Mouse (Mus musculus): ENCODE data around the gene Klhl29. TPM values are rescaled to one million over a fixed set of nuclear protein-coding genes. Genes with fewer than 3 reads are reported as not detected.
A peak's percentile ranks its signal among the peaks of the same experiment; 100 is the strongest.

The Klhl29 gene
- polyA plus RNA-seq, 1 experiment: 3.0 TPM

DNA sequence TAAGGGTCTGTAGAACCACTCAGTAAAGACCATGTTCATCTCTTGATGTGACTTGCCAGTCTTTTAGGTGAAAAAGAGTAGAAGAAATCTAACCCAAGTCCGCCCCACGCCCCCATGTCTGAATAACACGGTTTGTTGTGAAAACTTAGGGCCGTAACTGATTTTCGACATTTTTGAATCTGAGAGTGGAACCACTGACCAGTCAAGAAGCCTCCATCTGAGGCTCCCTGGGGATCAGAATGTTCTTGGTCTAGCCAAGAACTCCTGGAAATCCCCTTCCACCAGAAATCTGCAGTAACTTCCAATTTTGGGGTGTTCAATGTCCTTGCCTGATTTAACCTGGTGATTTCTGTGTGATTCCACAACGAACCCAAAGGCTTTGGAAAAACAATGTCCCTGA lies 189.9 kb downstream of the Klhl29 start:
- no peak overlapping the region for H3K4me3 ChIP-seq (ENCODE audit: low read depth, low read length)
- 87% methylated on average over 6 of the region's 6 CpGs for WGBS
- TF ChIP-seq CTCF (IDR thresholded peaks at IDR 0.05; ENCODE audit: extremely low read depth, insufficient read length, insufficient replicate concordance, low read depth, low read length): no peak
- TF ChIP-seq POLR2A (IDR thresholded peaks at IDR 0.05; ENCODE audit: low read depth, low read length): no peak
- no peaks in the 10 kb centered on the region; the same call in 1 of the 2 replicates for H3K4me1 ChIP-seq (ENCODE audit: control insufficient read depth, insufficient read depth, insufficient read length, low read length)
- no peaks in the 10 kb centered on the region for H3K36me3 ChIP-seq (ENCODE audit: control insufficient read depth, insufficient read depth, low read length)
- no peaks in the 10 kb centered on the region for H3K27me3 ChIP-seq (ENCODE audit: control insufficient read depth, insufficient read depth, low read length)
- H3K27ac ChIP-seq (ENCODE audit: insufficient read depth, low read depth, low read length): no peak overlapping the region

DNA sequence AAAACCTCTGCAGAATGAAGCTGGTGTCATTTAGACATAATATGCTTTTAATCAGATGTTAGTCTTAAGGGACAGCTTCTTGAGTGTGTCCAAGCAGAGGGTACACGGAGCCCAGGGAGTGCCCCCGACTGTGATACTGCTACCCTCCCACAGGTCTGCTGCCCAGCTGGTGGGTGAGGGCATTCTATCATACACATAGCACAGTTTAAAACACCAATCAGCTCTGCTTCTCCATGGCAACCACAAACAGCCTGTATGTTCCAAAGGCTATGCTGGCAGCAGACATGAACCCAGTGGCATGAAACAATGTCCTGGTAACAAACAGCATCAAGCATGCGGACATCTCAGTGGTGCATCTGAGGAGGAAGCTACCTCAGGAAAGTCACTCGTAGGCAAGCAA lies 192.9 kb downstream of the Klhl29 start:
- Histone ChIP-seq H3K36me3 (ENCODE audit: control insufficient read depth, insufficient read depth, low read length) (no peaks in the 10 kb centered on the region), H3K4me1 (ENCODE audit: control insufficient read depth, insufficient read depth, insufficient read length, low read length) (no peaks in the 10 kb centered on the region), H3K27me3 (ENCODE audit: control insufficient read depth, insufficient read depth, low read length) (no peaks in the 10 kb centered on the region), H3K4me3 (ENCODE audit: low read depth, low read length) (no peak overlapping the region), H3K27ac (ENCODE audit: insufficient read depth, low read depth, low read length) (no peak overlapping the region)
- 74% methylated on average over 4 of the region's 4 CpGs for WGBS
- TF ChIP-seq CTCF (IDR thresholded peaks at IDR 0.05; ENCODE audit: extremely low read depth, insufficient read length, insufficient replicate concordance, low read depth, low read length): no peak
- TF ChIP-seq POLR2A (IDR thresholded peaks at IDR 0.05; ENCODE audit: low read depth, low read length): no peak

DNA sequence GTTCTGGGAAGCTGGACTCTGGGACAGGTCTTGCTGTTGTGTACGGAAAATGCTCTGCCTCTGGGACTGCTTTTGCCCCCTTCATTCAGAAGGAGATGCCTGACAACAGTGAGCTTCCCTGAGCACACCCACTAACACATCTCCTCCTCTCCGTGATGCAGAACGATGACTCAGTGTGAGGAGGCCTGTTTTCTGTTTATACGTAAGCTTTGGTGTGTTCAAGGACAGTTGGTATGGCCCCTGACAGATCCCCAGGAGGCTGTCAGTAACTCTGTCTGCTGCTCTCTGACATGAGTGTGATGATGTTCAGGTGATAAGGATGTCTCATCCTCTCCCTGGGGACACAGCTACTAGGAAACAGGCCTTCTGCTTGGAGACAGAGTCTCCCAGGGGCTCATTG lies 193.3 kb downstream of the Klhl29 start:
- TF ChIP-seq POLR2A (IDR thresholded peaks at IDR 0.05; ENCODE audit: low read depth, low read length) (no peak), CTCF (IDR thresholded peaks at IDR 0.05; ENCODE audit: extremely low read depth, insufficient read length, insufficient replicate concordance, low read depth, low read length) (no peak)
- WGBS: 71% methylated on average over 4 of the region's 4 CpGs
- H3K4me1 ChIP-seq (ENCODE audit: control insufficient read depth, insufficient read depth, insufficient read length, low read length): no peaks in the 10 kb centered on the region
- no peak overlapping the region for H3K27ac ChIP-seq (ENCODE audit: insufficient read depth, low read depth, low read length)
- H3K27me3 ChIP-seq (ENCODE audit: control insufficient read depth, insufficient read depth, low read length): no peaks in the 10 kb centered on the region
- H3K36me3 ChIP-seq (ENCODE audit: control insufficient read depth, insufficient read depth, low read length): no peaks in the 10 kb centered on the region
- H3K4me3 ChIP-seq (ENCODE audit: low read depth, low read length): no peak overlapping the region

DNA sequence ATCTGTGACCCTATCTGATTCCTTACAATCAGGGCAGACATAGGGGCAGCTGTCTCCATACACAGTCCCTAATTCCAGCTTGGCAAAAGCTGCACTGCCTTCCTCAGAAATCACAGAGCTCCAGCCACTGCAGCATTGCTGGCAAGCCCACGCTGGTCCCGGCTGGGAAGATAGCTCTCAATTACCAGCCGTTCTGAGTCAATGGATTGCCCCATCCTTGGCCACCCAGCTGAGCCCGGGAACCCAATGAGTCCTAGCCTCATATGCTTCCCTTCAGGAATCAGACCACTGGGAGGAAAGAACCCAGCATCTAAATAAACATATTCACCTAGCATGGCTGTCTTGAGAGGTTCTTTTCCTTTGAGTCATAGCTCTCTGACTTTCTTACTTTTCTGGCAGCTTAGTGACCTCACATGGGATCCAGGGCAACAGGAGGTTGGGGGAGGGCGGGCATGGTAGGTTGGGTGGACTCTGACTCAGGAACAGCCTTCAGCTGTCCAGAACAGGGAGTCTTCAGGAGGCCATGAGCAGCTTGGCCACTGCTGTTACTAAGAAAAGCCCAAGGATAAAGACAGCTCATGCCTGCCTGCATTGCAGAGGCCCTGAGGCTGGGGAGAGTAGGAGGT lies 198.7 kb downstream of the Klhl29 start:
- H3K4me3 ChIP-seq (ENCODE audit: low read depth, low read length): no peak overlapping the region
- H3K4me1 ChIP-seq (ENCODE audit: control insufficient read depth, insufficient read depth, insufficient read length, low read length): no peaks in the 10 kb centered on the region
- no peak overlapping the region for H3K27ac ChIP-seq (ENCODE audit: insufficient read depth, low read depth, low read length)
- TF ChIP-seq CTCF (IDR thresholded peaks at IDR 0.05; ENCODE audit: extremely low read depth, insufficient read length, insufficient replicate concordance, low read depth, low read length) (no peak), POLR2A (IDR thresholded peaks at IDR 0.05; ENCODE audit: low read depth, low read length) (no peak)
- no peaks in the 10 kb centered on the region for H3K27me3 ChIP-seq (ENCODE audit: control insufficient read depth, insufficient read depth, low read length)
- WGBS: 66% methylated on average over 5 of the region's 5 CpGs
- H3K36me3 ChIP-seq (ENCODE audit: control insufficient read depth, insufficient read depth, low read length): no peaks in the 10 kb centered on the region

DNA sequence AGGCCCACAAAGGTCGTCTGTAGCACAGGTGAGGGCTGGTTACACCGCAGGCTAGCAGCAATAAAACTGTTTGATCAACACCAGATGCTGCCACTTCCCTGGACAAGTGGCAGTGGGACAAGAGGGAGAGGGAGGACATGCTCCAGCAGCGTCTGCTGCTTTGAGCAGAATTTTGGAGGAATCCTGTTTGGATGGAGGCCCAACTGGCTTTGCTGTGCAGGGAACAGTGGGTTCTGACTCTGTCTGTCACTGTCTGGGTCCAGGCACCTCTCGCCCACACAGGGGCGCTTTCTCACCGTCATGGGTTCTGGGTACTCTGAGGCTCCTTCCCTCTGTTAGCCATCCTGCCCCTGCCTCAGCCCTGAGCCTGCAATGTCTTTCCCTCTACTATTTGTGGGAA lies 209.3 kb downstream of the Klhl29 start:
- Histone ChIP-seq H3K27me3 (ENCODE audit: control insufficient read depth, insufficient read depth, low read length) (no peaks in the 10 kb centered on the region), H3K4me1 (ENCODE audit: control insufficient read depth, insufficient read depth, insufficient read length, low read length) (no peaks in the 10 kb centered on the region), H3K27ac (ENCODE audit: insufficient read depth, low read depth, low read length) (no peak overlapping the region), H3K36me3 (ENCODE audit: control insufficient read depth, insufficient read depth, low read length) (no peaks in the 10 kb centered on the region), H3K4me3 (ENCODE audit: low read depth, low read length) (no peak overlapping the region)
- 41% methylated on average over 6 of the region's 6 CpGs for WGBS
- TF ChIP-seq POLR2A (IDR thresholded peaks at IDR 0.05; ENCODE audit: low read depth, low read length): no peak
- TF ChIP-seq CTCF (IDR thresholded peaks at IDR 0.05; ENCODE audit: extremely low read depth, insufficient read length, insufficient replicate concordance, low read depth, low read length): peak; percentile 46; the same call in 1 of the 2 replicates

DNA sequence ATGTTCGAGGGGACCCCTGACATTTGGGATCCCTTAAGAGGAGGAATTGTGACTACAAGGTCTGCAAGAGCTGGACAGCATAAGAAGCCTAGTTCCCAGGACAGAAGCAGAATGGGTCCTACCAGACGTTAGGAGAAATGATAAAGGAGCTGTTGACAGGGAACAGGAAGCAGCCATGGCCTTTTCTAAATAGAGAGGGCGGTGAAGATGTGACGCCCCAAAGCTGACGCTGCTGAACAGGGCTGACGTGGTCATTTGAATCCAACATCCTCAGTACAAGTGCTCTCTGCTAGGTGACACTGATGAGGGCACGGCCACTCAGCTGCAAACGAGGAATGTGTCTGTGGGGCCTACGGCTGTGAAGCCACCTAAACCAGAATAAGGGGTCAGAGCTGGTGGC lies 210.1 kb downstream of the Klhl29 start:
- TF ChIP-seq CTCF (IDR thresholded peaks at IDR 0.05; ENCODE audit: extremely low read depth, insufficient read length, insufficient replicate concordance, low read depth, low read length): no peak
- no peak for TF ChIP-seq POLR2A (IDR thresholded peaks at IDR 0.05; ENCODE audit: low read depth, low read length)
- H3K4me1 ChIP-seq (ENCODE audit: control insufficient read depth, insufficient read depth, insufficient read length, low read length): no peaks in the 10 kb centered on the region
- 68% methylated on average over 9 of the region's 9 CpGs for WGBS

DNA sequence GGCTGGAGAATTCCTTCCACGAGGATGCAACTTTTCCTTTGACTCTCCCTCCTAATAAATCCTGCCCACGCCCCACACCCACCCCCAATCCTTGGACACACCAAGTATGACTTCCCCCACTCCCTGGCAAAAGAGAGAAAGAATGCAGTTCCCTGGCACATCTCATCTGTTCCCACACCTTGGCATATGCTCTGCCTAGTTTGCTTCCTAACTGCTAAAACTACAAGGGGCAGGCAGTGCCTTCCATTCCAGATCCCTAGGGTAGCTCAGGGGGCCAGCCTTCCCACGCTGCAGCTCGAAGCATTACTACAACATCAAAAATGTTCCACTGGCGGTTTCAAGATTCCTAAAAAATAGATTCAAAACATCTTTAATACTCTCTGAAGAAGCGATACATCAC lies 212.8 kb downstream of the Klhl29 start:
- WGBS: 82% methylated on average over 6 of the region's 6 CpGs
- Histone ChIP-seq H3K4me1 (ENCODE audit: control insufficient read depth, insufficient read depth, insufficient read length, low read length) (no peaks in the 10 kb centered on the region), H3K27ac (ENCODE audit: insufficient read depth, low read depth, low read length) (no peak overlapping the region), H3K36me3 (ENCODE audit: control insufficient read depth, insufficient read depth, low read length) (no peaks in the 10 kb centered on the region), H3K4me3 (ENCODE audit: low read depth, low read length) (no peak overlapping the region), H3K27me3 (ENCODE audit: control insufficient read depth, insufficient read depth, low read length) (no peaks in the 10 kb centered on the region)
- no peak for TF ChIP-seq POLR2A (IDR thresholded peaks at IDR 0.05; ENCODE audit: low read depth, low read length)
- TF ChIP-seq CTCF (IDR thresholded peaks at IDR 0.05; ENCODE audit: extremely low read depth, insufficient read length, insufficient replicate concordance, low read depth, low read length): no peak

More for the DNA sequence above, 210.1 kb downstream of the Klhl29 start:
- Histone ChIP-seq H3K4me3 (ENCODE audit: low read depth, low read length) (no peak overlapping the region), H3K27ac (ENCODE audit: insufficient read depth, low read depth, low read length) (no peak overlapping the region), H3K36me3 (ENCODE audit: control insufficient read depth, insufficient read depth, low read length) (no peaks in the 10 kb centered on the region), H3K27me3 (ENCODE audit: control insufficient read depth, insufficient read depth, low read length) (no peaks in the 10 kb centered on the region)
